Mouse (Mus musculus) c-Kit-positive CD71-positive TER-119-positive erythroid progenitor cells, embryonic 14.5 days (primary cell): Measurements from ENCODE around the gene Plxna4.

Experiments used
- DNase-seq: peaks from one replicate; pipeline ENCODE4 v3.0.0-alpha.2; 2013; ENCODE audit warnings: low spot score

Plxna4 gene

GRCm38 (mm10) chr6:32346015-32346414 lies 242.0 kb downstream of the Plxna4 start:
- no peak for DNase-seq

- no peak for DNase-seq
Measured at GRCm38 (mm10) chr6:32342727-32343126, 245.3 kb downstream of the Plxna4 start.

GRCm38 (mm10) chr6:32342272-32342671 lies 245.7 kb downstream of the Plxna4 start:
- no peak for DNase-seq

GRCm38 (mm10) chr6:32338416-32338943 lies 249.5 kb downstream of the Plxna4 start:
- no peak for DNase-seq

- no peak for DNase-seq
Measured at GRCm38 (mm10) chr6:32331281-32331680, 256.7 kb downstream of the Plxna4 start.

GRCm38 (mm10) chr6:32330034-32330795 lies 257.8 kb downstream of the Plxna4 start:
- no peak for DNase-seq

- DNase-seq, result peak; percentile 26
Measured at GRCm38 (mm10) chr6:32328028-32328427, 260.0 kb downstream of the Plxna4 start.

- no peak for DNase-seq
Measured at GRCm38 (mm10) chr6:32327173-32327572, 260.8 kb downstream of the Plxna4 start.

- DNase-seq, result no peak
Measured at GRCm38 (mm10) chr6:32326406-32326805, 261.6 kb downstream of the Plxna4 start.

GRCm38 (mm10) chr6:32325851-32326250 lies 262.1 kb downstream of the Plxna4 start:
- no peak for DNase-seq

- DNase-seq, result no peak
Measured at GRCm38 (mm10) chr6:32321187-32321586, 266.8 kb downstream of the Plxna4 start.

GRCm38 (mm10) chr6:32320254-32320653 lies 267.7 kb downstream of the Plxna4 start:
- no peak for DNase-seq

GRCm38 (mm10) chr6:32317470-32317869 lies 270.5 kb downstream of the Plxna4 start:
- no peak for DNase-seq

- no peak for DNase-seq
Measured at GRCm38 (mm10) chr6:32315011-32315450, 273.0 kb downstream of the Plxna4 start.

GRCm38 (mm10) chr6:32309147-32309546 lies 278.8 kb downstream of the Plxna4 start:
- DNase-seq, result no peak

- no peak for DNase-seq
Measured at GRCm38 (mm10) chr6:32300611-32301010, 287.4 kb downstream of the Plxna4 start.

- no peak for DNase-seq
Measured at GRCm38 (mm10) chr6:32281457-32281856, 306.5 kb downstream of the Plxna4 start.

- DNase-seq, result no peak
Measured at GRCm38 (mm10) chr6:32280728-32281127, 307.3 kb downstream of the Plxna4 start.

- DNase-seq, result no peak
Measured at GRCm38 (mm10) chr6:32271463-32271862, 316.5 kb downstream of the Plxna4 start.

- no peak for DNase-seq
Measured at GRCm38 (mm10) chr6:32266085-32266484, 321.9 kb downstream of the Plxna4 start.

- DNase-seq, result no peak
Measured at GRCm38 (mm10) chr6:32261339-32261738, 326.7 kb downstream of the Plxna4 start.

- no peak for DNase-seq
Measured at GRCm38 (mm10) chr6:32260341-32260740, 327.7 kb downstream of the Plxna4 start.

- no peak for DNase-seq
Measured at GRCm38 (mm10) chr6:32255191-32255590, 332.8 kb downstream of the Plxna4 start.

GRCm38 (mm10) chr6:32252168-32252567 lies 335.8 kb downstream of the Plxna4 start:
- no peak for DNase-seq
